Mouse (Mus musculus) spleen, adult 18-20 months (tissue): Measurements from ENCODE around the gene Gm5624.
"Not testable (repeated sequence)": the region's sequence is repeated elsewhere in the genome, so short reads cannot be mapped to it uniquely, and the experiment has no call there.

ENCODE experiments used
- DNase-seq, 2 experiments: peaks; one replicate each; pipeline ENCODE4 v3.0.0; 2022; ENCODE audit warnings: mixed read lengths in 2 of 2

The Gm5624 gene

DNA sequence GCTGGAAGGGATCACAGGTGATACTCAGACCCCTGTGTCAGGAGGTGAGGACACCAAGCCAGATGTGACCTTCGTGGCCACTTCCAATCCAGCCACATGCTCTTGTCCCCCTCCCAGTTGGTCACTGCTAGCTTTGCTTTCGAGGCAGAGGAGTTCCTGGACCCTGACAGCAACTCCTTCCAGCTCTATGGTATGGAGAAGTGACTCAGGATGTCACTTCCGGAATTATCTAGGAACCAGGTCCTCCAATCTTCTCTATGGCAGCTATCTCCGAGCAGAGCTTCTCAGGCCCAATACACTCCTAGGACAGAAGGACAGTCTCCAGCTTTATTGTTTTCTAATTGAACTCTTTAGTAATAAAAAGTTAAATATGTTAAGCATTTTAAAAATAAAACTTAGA is at the start of gene Gm5624:
Gene Gm5624 (minus strand): TSS at position 202 of the 400 bp plus-strand sequence.
- DNase-seq: not testable (repeated sequence)

GRCm38 (mm10) chr14:44591765-44592164 is 36.0 kb downstream of the Gm5624 start:
- peak; percentile 1 to 2 for DNase-seq

- DNase-seq: not testable (repeated sequence)
Measured at GRCm38 (mm10) chr14:44582853-44583252, 44.9 kb downstream of the Gm5624 start, which contains the start of gene Gm8247. TSS of gene Gm8247 (plus strand) at chr14:44583153.

GRCm38 (mm10) chr14:44547961-44548360 is 79.8 kb downstream of the Gm5624 start:
- DNase-seq: not testable (repeated sequence)

GRCm38 (mm10) chr14:44517976-44518375 is 109.8 kb downstream of the Gm5624 start, which contains the start of gene Gm17093:
TSS of gene Gm17093 (plus strand) at chr14:44518276.
- not testable (repeated sequence) for DNase-seq
